Mouse (Mus musculus) thymus, postnatal 25 days (tissue): ENCODE results near the gene Nav2.

Experiments used
- DNase-seq: peaks from one replicate; pipeline ENCODE4 v3.0.0; 2022

The Nav2 gene

DNA sequence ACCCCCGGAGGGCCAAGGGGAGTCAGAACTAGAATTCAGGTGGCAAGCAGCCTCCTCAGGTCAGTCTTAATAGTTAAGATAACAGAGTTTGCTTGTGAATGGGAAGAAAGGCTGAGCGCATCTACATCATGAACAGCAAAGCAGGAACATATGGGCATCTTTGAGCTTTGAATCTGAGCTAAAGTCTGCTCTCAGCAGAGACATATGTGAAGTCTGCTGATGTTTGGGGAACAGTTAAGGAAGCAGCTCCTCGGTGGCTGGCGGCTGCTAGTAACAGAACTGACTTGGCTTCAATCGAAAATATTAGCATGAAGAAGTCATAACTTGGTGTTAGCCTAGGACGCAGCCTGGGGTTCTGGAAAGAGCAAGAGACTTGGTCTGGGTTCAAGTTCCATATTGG lies 102.2 kb downstream of the Nav2 start:
- no peak for DNase-seq

DNA sequence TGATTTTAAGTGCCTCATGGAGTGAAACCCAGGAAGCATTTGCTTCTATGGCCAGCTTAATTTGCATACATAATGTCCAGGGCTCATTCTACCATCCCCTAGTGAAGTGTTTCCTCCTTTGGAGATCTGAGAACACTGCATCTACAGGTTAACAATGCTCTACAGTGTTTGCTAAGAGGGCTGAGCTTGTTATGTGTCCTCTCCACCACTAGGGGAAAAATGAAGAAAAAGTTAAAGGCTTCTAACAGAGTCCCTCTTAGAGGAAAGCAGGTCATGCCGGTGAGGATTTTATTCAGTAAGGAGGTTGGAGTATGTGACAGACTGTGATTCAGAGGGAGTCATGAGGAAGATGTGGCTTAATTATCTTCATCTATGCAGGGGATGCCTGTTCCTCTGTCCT lies 103.5 kb downstream of the Nav2 start:
- DNase-seq = no peak

DNA sequence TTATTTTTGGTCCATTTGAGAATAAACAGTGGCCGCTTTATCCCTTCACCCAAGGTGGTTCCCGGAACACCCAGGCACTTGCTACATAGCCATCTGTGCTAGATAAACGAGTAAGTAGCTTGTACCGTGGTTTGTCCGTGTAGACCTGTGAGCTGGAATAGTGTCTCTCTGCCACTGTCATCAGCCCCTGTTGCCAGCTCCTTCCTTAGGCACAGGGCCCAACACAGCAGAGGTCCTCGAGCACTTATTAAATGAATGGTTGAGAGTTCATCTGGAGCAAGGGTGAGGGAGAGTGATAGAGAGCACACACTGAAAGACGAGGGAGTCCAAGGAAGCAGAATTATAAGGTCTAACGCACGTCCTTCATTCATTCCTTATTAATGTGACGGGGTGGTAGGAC lies 106.0 kb downstream of the Nav2 start:
- DNase-seq = no peak

DNA sequence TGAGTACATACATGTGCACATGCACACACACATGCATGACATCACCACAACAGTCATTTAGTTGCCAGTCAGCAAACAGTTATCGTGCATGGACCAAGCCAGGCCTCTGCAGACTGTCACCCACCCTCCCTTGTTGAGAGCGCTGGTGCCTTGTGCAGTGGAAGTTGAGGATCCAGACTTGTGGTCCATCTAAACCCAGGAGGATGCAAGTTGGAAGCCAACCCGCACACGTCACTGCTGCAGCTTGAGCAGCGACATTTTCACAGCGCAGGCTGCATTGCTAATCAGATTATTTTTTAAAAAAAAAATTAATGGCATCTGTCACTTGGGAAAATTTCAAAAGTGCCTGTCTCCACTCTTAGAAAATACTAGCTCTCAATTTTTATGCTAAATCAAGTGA lies 106.8 kb downstream of the Nav2 start:
- no peak for DNase-seq

DNA sequence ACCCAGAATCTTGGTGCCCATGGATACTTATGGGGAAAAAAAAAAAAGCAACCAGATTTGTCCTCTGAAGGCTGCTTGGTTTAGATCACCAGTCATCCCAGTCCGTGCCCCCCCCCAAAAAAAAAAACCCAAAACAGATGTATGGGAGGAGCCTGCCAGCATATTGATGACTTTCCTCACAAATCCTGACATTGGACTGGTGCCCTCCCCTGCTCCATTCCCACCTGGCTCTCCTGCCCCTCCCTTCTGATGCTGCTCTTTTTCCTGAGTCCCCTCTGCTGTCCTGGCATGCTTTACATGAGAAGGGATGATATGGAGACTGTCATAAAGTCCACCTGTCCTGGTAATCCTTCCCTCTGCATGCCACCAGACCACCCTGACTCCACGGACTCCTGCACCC lies 107.6 kb downstream of the Nav2 start:
- DNase-seq = no peak

DNA sequence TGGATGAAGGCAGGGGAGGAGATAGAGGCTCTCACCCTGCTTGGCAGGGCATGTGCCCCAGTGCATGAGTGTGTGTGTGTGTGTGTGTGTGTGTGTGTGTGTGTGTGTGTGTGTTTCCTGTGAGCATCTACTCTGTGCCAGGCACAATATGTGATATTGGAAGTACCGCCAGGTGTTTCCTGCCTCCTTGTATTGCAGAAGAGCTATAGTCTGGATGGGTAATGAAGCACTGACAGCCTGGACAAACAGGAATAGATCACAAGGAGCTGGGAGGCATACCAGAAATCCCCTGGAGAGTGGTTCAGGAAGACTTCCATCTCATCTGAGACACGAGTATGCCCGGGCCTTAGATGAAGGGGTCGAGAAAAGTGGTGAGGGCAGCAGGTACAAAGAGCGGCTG lies 109.3 kb downstream of the Nav2 start:
- no peak for DNase-seq

DNA sequence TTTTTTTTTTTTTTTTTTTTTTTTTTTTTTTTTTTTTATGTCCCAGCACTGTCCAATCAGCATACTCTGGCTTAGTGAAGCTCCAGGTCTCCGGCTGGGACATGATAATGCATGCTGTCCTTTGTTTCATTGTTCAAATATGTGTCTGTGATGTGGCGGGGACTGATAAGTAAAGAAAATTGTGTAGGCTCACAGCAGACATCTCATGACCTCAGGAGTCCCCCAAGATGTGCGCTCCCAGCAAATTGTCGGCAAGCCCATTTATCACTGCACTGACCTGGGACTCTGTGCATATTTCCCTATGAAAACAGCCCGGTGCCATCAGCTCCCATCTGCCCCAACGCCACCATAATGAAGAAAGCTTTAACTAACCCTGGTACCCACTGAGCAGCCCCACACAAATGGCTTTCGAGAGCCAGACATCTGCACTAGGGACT lies 110.0 kb downstream of the Nav2 start:
- no peak for DNase-seq

DNA sequence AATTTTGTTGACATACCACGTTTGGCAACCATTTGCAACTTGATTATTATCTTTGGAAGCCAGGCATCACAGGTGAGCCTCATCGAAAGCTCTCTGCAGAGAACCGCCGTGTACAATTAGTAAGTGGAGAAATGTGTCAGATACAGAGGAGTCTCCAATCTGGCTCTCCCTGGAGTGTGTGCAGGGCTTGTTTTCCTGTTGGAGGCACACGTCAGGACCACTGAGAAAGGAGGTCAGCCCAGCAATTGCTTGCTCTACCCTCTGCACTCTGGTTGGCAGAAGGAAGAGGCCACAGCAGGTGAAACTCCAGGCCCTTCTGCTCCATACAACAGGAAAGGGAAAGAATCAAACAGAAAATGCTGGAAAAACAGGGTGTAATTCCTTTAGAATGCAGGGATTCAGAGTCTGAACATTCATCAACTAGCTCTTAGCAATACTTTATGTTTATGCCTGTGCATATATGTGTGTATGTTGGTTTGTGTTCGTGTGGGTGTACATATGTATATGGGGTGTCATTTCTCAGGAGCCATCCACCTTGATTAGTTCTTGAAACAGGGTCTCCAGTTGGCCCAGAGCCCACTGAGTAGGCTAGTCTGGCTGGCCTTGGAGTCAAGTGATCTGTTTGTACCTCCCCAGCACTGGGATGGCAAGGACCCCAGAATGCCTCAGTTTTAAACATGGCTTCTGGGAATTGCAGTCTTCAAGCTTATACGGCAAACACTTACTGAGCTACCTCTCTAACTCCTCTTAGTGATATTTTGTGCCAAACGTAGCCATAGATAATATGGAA lies 116.7 kb downstream of the Nav2 start:
- DNase-seq = no peak

DNA sequence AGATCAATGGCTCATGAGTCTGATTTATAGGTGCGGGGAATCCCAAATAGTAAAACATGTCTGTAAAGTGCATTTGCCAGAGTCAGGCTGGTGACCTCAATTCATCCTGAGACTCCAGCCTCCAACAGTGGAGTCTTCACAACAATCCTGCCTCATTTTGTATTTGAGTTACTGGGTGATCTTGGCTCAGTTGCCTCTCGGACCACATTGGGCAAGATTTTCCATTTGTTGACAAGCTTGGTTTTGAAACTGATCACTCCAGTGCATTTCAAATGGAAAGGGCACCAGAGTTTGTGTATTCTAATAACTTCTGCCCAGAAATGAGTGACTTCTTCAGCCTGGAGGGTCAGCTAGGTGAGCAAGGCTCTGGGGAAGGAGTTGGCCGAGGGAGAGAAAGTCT lies 117.5 kb downstream of the Nav2 start:
- no peak for DNase-seq

DNA sequence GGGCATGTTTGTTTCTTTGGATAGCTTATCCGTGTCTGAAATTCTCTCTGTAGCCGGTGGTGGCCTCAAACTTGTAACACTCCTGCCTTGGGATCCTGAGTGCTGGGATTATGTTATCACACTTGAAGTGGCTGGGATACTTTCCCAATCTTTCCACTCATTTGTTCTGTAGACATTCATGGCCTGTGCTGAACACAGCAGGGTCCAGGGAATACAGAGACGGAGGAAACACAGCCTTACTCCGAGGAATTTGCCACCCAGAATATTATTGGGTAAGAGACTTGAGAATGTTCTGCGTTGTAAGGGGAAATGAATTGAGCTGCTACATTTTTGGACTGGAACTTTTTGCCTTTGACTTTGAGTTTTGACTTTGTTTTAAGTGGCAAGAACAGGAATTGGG lies 118.0 kb downstream of the Nav2 start:
- no peak for DNase-seq

DNA sequence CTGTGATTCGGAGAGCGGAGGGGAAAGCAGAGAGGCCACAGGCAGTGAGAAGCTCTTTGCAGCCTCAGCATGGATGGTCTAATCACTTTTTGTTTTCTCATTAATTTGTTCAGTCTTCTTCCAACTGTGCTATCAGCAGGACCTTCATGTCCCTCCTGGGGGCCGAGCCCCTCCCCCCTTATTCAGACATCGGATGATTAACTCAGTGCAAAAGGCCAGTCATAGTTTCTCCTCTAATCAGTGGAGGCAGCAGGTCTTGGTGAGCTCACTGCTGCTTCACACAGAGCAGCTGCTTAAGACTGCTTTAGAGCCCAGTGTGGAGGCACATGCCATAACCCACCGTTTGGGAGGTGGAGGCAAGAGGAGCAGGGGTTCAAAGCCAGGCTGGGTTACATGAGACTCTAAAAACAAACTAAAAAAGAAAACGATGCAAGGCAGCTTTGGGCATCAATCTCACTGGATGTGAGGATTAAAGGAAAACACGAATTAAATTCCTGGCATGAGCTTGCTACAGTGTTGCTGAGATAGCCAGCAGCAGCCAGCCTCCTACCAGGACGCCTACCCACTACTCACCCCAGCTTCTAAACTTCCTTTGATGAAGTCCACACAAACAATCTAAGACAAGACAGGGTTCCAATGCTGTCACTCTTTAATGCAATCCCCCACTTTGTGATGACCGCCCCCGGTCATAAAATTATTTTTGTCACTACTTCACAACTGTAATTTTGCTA lies 120.9 kb downstream of the Nav2 start:
- DNase-seq = no peak

DNA sequence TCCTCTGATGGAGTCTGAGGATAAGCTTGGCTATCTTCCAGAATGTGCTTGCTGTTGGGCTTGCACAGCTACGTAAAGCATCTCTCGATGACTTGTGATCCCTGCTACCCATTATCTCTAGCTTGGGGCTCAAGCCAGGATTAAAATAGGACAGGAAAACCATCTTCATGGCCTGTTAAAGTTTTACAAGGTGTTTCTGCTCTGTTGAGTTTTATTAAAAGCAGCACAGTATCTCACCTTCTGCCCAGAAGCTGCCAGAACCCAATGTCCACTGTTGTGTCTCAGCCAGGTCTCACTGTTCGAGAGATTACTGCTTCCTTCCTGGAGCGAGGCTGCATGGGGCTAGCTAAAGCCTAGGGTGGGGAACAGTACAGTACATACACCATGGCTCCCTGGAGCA lies 123.7 kb downstream of the Nav2 start:
- DNase-seq = no peak

DNA sequence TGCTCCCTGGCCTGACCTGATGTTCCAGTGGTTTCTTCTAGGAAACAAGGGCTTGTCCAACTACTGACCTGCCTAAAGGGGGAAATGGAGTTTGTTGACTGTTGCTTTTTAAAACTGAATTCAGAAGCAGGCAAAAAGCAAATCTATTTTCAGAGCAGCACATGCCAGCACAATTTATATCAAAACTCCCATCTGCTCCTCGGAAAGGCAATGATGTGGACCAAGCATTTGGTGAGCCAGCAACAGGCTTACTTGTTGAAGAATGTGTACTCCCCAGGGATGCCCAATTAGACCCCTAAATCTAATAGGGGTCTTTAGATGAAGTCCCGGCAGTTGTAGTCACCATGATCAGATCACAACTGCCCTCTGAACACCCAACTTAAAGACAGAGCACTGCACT lies 125.7 kb downstream of the Nav2 start:
- no peak for DNase-seq

DNA sequence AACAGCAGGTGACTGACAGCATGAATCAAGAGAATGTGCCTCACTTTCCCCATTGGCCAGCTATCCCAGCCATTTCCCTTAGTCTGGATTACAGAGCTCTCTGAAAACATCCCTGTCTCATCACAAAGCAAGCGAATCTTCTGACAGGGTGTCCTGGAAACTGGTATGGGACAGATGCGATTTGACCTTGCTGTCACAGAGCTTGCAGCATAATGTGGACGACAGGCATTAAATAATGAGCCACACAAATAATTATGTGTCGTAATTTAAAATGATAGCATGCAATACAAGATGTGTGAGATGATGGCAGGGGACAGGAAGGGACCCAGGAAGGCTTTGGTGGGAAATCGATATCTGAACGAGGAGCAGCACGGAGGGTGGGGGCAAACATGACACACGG lies 131.6 kb downstream of the Nav2 start:
- no peak for DNase-seq

DNA sequence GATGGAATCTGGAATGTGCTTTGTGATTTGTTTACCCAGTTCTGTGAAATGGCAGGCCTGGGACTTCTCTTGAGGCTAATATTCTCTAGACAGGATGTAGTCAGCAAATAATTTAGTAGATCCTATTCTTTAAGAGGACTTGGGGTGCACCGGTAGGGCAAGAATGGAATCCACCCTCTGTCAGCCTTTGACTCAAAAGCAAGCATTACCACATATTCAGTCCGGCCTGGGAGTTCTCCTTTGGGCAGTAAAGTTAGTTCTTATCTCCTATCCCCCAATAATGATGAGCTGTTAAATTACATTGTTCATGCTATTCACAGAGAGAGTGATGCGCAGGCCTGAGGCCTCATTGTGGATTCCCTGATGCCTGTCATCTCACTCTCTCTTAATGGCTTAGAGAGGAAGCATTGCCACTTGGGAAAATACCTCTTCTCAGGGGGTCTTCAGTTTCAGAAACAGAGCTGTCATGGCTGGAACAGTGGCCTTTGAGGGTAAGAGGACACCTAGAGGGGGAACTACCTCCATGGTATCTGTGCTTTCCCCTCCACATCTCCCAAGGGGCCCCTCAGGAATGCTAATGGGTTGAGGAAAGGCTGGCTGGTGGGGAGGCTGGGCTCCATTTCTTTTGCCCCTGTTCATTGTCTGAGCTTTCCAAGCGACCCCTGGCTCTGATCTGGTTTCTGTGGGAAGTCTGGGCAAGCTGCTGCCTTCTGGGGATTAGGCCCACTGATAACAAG lies 133.0 kb downstream of the Nav2 start:
- no peak for DNase-seq

DNA sequence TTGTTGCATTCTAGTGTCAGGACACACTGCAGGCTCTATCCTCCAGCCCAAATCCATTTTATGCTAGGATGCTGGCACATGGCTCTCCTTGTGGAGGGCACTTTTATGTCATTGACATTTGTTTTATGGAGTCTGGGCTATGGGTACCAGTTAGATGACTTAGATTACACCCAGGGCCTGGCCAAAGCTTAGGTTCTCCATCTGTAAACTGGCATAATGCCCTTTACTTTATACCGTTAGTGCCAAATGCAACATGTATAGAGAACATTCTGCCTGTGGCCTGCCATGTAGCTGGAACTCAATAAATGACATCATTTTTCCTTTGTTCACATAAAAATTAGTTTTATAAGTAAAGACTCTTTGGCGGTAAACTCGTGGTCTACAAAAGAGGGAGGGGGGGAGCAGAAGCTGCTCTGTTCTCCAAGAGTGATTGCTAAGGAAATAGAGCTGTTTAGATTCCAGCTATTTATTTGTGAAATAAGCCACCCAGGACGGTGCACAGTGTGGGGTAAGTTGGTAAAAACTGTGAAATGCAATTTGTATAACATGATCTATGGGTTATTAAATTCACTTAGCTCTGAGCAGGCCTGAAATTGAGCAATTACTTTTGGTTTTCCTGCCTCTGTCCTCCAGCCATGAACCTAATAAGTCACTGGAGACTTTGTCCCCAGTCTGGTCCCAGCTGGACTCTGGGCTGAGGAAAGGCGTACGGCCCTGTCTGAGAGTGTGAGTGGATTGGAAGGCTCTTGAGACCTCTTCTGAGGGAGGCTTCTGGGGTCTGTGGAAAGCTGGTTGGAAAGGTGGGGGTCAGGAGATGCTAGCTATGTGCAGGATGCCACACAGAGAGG lies 137.2 kb downstream of the Nav2 start:
- no peak for DNase-seq

DNA sequence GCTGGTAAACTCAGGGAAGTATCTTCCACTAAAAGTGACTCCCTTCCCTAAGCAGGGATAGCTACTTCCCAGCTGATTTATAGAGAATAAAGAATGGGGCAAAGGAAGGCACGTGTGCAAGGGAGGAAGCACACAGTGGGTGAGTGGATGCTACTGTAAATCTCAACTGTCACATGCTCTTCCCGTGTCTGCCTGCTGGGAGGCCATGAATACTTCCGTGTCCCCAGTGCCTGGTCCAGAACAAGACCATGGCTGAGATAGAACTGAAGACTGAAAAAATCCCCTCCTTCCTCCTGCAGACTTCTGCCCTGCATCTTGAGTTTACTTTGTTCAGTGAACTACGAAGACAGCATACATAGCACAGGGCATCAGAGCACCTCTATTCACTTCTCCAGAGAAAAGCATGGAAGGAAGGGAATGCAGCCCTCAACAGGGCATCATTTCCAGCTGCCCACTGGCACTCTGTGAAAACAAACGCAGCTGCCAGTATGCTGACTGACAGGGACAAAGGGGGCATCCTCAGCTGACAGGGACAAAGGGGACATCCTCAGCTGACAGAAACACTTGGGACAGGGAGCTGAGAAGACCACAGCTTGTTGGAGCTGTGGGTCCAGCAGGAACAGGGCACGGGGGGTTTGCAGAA lies 138.0 kb downstream of the Nav2 start:
- no peak for DNase-seq

DNA sequence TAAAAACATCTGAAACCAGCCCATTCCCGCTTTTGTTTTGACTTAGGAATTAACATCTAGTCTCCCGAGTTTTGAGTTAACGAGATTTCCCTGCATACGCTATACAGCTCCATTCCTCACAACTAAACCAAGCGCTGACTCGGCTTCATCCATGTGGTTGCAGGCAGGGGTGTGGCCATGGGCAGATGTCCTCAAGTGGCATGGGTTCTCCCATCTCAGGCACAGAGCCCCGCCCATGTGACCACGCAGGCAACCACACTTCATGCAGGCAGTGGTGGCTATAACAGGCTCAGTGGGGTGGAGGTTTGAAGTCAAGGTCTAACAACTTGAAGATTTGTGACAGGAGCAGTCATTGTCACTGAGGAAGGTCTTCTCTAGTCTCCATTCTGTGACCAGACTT lies 138.8 kb downstream of the Nav2 start:
- DNase-seq = no peak

DNA sequence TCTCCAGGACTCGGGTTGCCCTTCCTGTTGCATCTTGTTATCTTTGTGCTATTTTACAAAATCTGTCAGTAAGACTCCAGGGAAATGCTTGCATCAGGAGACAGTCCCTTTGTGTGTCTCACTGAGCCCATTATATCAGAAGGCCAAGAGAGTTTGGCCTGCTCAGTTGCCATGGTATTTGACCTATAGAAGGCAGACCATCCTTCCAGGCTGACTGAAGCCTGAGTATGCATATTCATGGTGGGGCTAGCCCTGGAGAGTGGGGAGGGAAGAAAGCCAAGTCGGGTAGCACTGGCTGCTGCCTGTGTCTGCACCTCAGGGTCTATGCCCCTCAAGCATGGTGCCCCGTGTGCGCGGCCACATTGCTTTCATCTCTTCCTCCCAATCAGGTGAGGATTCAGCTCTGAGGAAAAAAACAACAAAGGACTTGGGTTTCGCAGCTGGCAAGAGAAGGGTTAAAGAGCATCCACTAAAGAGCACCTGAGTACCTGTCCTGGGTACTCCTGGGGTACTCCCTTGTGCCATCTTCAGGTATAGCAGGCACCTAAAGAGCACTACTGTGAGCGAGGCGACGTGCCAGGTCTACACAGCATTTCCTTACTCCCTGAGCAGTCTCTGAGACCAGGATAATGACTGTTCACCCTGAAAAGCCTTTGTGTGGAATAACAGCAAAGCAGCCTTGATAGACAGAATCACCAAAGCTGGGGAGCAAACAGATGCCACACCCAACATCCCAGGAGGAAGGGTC lies 144.5 kb downstream of the Nav2 start:
- no peak for DNase-seq

DNA sequence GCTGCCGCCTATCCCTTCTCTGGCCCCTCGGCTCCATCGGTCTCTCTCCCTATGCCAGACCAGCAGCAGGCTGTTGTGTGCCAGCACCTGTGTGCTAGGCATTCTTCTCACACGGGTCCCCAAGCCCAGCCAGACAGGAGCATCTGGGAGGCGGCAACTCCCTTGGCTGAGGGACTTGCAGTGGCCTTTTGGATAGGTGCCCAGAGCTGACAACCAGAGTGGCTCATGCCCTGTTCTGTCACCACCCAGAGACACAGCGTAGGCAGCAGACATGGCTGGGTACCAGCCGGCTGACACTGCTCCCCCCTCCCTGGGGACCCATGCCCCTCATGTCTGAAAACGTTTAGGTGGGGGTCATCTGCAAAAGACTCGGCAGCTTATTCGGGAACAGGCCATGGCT lies 146.8 kb downstream of the Nav2 start:
- no peak for DNase-seq

DNA sequence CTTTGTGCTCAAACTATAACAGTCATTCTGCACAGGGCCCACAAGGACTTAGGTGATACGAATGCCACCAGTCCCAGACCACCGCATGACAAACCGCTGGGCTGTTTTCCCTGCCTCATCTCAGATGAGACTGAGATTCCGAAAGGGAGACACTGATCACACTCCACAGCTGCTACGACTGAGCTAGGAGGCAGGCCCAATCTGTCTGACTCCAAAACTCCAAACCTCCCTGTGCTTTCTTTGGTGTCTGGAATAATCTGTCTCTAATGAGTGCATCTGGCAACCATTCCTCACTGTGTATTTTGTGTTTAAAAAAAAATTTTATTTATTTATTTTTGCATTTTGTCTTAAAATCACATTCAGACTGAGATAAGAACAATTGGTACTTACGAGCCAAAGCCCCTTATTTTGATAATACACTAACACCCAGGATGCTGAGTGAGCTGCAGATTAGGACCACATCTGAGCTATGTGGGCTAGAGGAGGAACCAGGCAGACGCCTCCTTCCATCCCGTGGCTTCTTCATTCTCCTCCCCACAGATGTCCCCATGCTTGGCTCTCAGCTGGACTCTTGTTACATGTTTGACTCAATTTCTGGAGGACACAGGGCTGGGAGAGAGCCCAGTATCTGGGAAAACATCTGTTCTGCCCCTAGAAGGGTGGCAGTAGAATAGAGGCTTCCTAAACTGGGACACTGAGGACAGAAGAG lies 149.9 kb downstream of the Nav2 start:
- DNase-seq = no peak
